Mouse (Mus musculus): ENCODE data around the gene Cldn34b2.

DNA sequence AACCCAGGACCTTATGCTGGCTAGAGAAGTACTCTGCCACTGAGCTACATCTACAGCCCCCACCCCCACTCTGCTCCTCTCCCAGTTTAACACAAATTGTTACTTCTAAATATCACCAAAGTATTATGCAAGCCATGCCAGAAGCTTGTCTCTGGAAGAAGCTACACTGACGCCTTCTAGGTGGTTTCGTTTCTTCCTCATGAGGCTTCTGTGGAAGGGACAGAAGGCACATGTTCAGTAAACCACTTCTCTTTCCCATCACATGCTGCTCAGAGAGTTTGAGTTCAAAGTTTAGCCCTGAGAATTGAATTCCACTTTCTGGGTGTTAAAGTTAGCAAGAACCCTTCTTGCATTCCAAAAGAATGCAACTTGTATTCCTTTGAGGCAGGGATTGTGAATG is 49.0 kb upstream of the Cldn34b2 start:
- TF ChIP-seq TCF12 (IDR thresholded peaks at IDR 0.05; ENCODE audit: insufficient read depth, poor library complexity, severe bottlenecking) (no peak), MYOD1 (IDR thresholded peaks at IDR 0.05; ENCODE audit: control insufficient read depth in 1 of 3, insufficient read length in 2 of 3, low read depth in 2 of 3) (no peak), POLR2A (IDR thresholded peaks at IDR 0.05; ENCODE audit: insufficient read length, low read depth) (no peak), MAX (IDR thresholded peaks at IDR 0.05; ENCODE audit: low read depth) (no peak), E2F4 (IDR thresholded peaks at IDR 0.05; ENCODE audit: insufficient read depth) (no peak), TCF3 (IDR thresholded peaks at IDR 0.05; ENCODE audit: insufficient read length, low read depth) (no peak), REST (IDR thresholded peaks at IDR 0.05; ENCODE audit: insufficient read depth, insufficient read length) (no peak), USF1 (IDR thresholded peaks at IDR 0.05; ENCODE audit: low read depth) (no peak), CEBPB (IDR thresholded peaks at IDR 0.05; ENCODE audit: insufficient read depth, poor library complexity, severe bottlenecking) (no peak)

All from myocyte (in vitro differentiated cells).